Mouse (Mus musculus): ENCODE data around the gene Akap8l. TPM values are rescaled to one million over a fixed set of nuclear protein-coding genes. Genes with fewer than 3 reads are reported as not detected.
A peak's percentile ranks its signal among the peaks of the same experiment; 100 is the strongest.

Gene Akap8l
- total and polyA plus RNA-seq, 3 experiments, result 40.0 to 63.8 TPM; not detected in 1

GRCm38 (mm10) chr17:32386659-32387432 lies 36.4 kb upstream of the Akap8l start:
- Histone ChIP-seq H3K4me1 (ENCODE audit: control insufficient read depth in 1 of 2, insufficient read depth in 2 of 2, low read length in 2 of 2) (peaks cover 0 to 6% of the 10 kb centered on the region in 2 experiments; a peak in 1 of 4 replicates), H3K9ac (ENCODE audit: control insufficient read depth, low read depth, low read length, poor library complexity, severe bottlenecking) (no peak overlapping the region), H3K27me3 (ENCODE audit: control insufficient read depth in 1 of 2, insufficient read depth in 2 of 2, low read length in 2 of 2) (no peaks in the 10 kb centered on the region), H3K79me2 (ENCODE audit: control insufficient read depth, insufficient read depth, low read length, poor library complexity) (no peaks in the 10 kb centered on the region; the same call in 1 of the 2 replicates), H3K36me3 (ENCODE audit: control insufficient read depth in 1 of 2, insufficient read depth in 2 of 2, low read length in 2 of 2) (no peaks in the 10 kb centered on the region), H3K4me3 (ENCODE audit: control insufficient read depth in 1 of 2, insufficient read depth in 1 of 2, low read depth in 2 of 2, low read length in 2 of 2) (no peak overlapping the region), H3K9me3 (replicated peaks; ENCODE audit: insufficient read depth, low read length) (no peaks in the 10 kb centered on the region), H3K27ac (ENCODE audit: control insufficient read depth, low read depth, low read length) (no peak overlapping the region)
- TF ChIP-seq MAX (IDR thresholded peaks at IDR 0.05; ENCODE audit: low read length) (no peak), CTCF (IDR thresholded peaks at IDR 0.05 in 2 of 3, conservative IDR thresholded peaks at IDR 0.05 in 1 of 3; ENCODE audit: control insufficient read depth in 1 of 3, insufficient read depth in 1 of 3, low read depth in 2 of 3, low read length in 3 of 3, poor library complexity in 1 of 3, severe bottlenecking in 1 of 3) (peak; percentile 69 to 82 (median 73)), ZNF384 (IDR thresholded peaks at IDR 0.05; ENCODE audit: low read depth, low read length) (no peak), ETS1 (IDR thresholded peaks at IDR 0.05; ENCODE audit: low read depth, low read length) (no peak), MYB (IDR thresholded peaks at IDR 0.05; ENCODE audit: low read depth, low read length) (no peak), RAD21 (IDR thresholded peaks at IDR 0.05; ENCODE audit: low read depth, low read length) (peak; percentile 9)
- peak; percentile 71 for DNase-seq (ENCODE audit: low read depth, low spot score)

DNA sequence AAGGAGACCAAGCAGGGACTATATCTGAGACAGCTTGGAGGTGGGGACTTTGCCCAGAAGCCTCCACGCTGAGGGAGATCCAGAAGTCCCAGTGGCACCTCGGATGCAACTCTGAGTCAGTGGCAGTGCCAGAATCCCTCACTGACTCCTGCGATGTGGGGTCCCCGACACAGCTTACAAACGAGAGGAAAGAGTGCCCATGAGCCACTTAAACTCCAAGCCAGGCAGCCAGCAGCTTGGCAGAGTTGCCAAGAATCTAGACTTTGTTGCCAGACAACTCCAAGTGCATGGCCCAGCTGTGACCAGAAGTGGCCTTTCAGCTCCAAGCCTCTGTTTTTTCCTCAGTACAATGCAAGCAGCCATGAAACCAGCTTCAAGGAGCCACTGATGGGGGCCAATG lies 33.3 kb upstream of the Akap8l start:
- Histone ChIP-seq H3K9me3 (replicated peaks; ENCODE audit: insufficient read depth, low read length) (no peaks in the 10 kb centered on the region), H3K36me3 (ENCODE audit: control insufficient read depth in 1 of 2, insufficient read depth in 2 of 2, low read length in 2 of 2) (no peaks in the 10 kb centered on the region), H3K27me3 (ENCODE audit: control insufficient read depth in 1 of 2, insufficient read depth in 2 of 2, low read length in 2 of 2) (no peaks in the 10 kb centered on the region), H3K4me1 (ENCODE audit: control insufficient read depth in 1 of 2, insufficient read depth in 2 of 2, low read length in 2 of 2) (0 out of 4 replicates have a peak, but pooled peaks cover 0 to 2% of the 10 kb centered on the region in 2 experiments), H3K4me3 (ENCODE audit: control insufficient read depth in 1 of 2, insufficient read depth in 1 of 2, low read depth in 2 of 2, low read length in 2 of 2) (no peak overlapping the region), H3K79me2 (ENCODE audit: control insufficient read depth, insufficient read depth, low read length, poor library complexity) (no peaks in the 10 kb centered on the region), H3K27ac (ENCODE audit: control insufficient read depth, low read depth, low read length) (no peak overlapping the region), H3K9ac (ENCODE audit: control insufficient read depth, low read depth, low read length, poor library complexity, severe bottlenecking) (no peak overlapping the region)
- TF ChIP-seq USF2 (IDR thresholded peaks at IDR 0.05; ENCODE audit: borderline replicate concordance in 1 of 2, insufficient read depth in 1 of 2, low read depth in 1 of 2, low read length in 2 of 2) (no peak), CHD1 (IDR thresholded peaks at IDR 0.05; ENCODE audit: low read depth, low read length) (no peak), ZNF384 (IDR thresholded peaks at IDR 0.05; ENCODE audit: low read depth, low read length) (no peak), CHD2 (IDR thresholded peaks at IDR 0.05; ENCODE audit: low read length) (no peak), ZC3H11A (IDR thresholded peaks at IDR 0.05; ENCODE audit: low read depth, low read length) (no peak), TBP (IDR thresholded peaks at IDR 0.05; ENCODE audit: low read depth, low read length) (no peak), USF1 (IDR thresholded peaks at IDR 0.05; ENCODE audit: low read depth, low read length) (no peak), SMC3 (IDR thresholded peaks at IDR 0.05; ENCODE audit: low read depth, low read length) (no peak), MAFK (IDR thresholded peaks at IDR 0.05; ENCODE audit: borderline replicate concordance, low read depth, low read length) (no peak), UBTF (IDR thresholded peaks at IDR 0.05; ENCODE audit: borderline replicate concordance, insufficient read depth, low read depth, low read length) (no peak), GABPA (IDR thresholded peaks at IDR 0.05; ENCODE audit: low read depth, low read length) (no peak), MEF2A (IDR thresholded peaks at IDR 0.05; ENCODE audit: extremely low read depth, insufficient replicate concordance, low read depth, low read length, poor library complexity, severe bottlenecking) (no peak)
- no peak for DNase-seq (ENCODE audit: low read depth, low spot score)
